Mouse (Mus musculus): Measurements from ENCODE around the gene Esrrg. TPM values are rescaled to one million over a fixed set of nuclear protein-coding genes. Genes with fewer than 3 reads are reported as not detected.
A peak's percentile ranks its signal among the peaks of the same experiment; 100 is the strongest.

The Esrrg gene
- polyA plus RNA-seq, 1 experiment from 2014 or later, result 1.0 TPM

GRCm38 (mm10) chr1:187799300-187799699 lies 190.7 kb downstream of the Esrrg start:
- WGBS, result 33% methylated on average over 7 of the region's 7 CpGs

GRCm38 (mm10) chr1:187800761-187801160 lies 192.2 kb downstream of the Esrrg start:
- no peak overlapping the region for H3K9ac ChIP-seq (ENCODE audit: low read length)
- H3K4me3 ChIP-seq (ENCODE audit: low read length), result no peak overlapping the region
- ATAC-seq (ENCODE audit: low read depth), result no peak
- H3K27ac ChIP-seq (ENCODE audit: low read length), result no peak overlapping the region
- no peak overlapping the region for H3K4me2 ChIP-seq (ENCODE audit: low read depth, low read length)
- H3K9me3 ChIP-seq (ENCODE audit: control insufficient read depth, low read length), result no peaks in the 10 kb centered on the region
- no peaks in the 10 kb centered on the region for H3K36me3 ChIP-seq (ENCODE audit: control insufficient read depth, insufficient read depth, low read length)
- 63% methylated on average over 10 of the region's 10 CpGs for WGBS
- no peaks in the 10 kb centered on the region for H3K27me3 ChIP-seq (ENCODE audit: control insufficient read depth, insufficient read depth, low read depth, low read length)
- peaks cover 10% of the 10 kb centered on the region for H3K4me1 ChIP-seq (replicated peaks; ENCODE audit: control insufficient read depth, insufficient read depth, low read length)

More at GRCm38 (mm10) chr1:187799300-187799699, 190.7 kb downstream of the Esrrg start:
- no peak overlapping the region for H3K4me3 ChIP-seq (ENCODE audit: low read length)
- no peak overlapping the region for H3K4me2 ChIP-seq (ENCODE audit: low read depth, low read length)
- no peaks in the 10 kb centered on the region for H3K36me3 ChIP-seq (ENCODE audit: control insufficient read depth, insufficient read depth, low read length)
- no peak overlapping the region for H3K27ac ChIP-seq (ENCODE audit: low read length)
- peak; percentile 89 for ATAC-seq (ENCODE audit: low read depth)
- no peak overlapping the region for H3K9ac ChIP-seq (ENCODE audit: low read length)
- H3K27me3 ChIP-seq (ENCODE audit: control insufficient read depth, insufficient read depth, low read depth, low read length), result no peaks in the 10 kb centered on the region
- H3K9me3 ChIP-seq (ENCODE audit: control insufficient read depth, low read length), result no peaks in the 10 kb centered on the region
- peaks cover 15% of the 10 kb centered on the region for H3K4me1 ChIP-seq (replicated peaks; ENCODE audit: control insufficient read depth, insufficient read depth, low read length)

GRCm38 (mm10) chr1:187803566-187803965 lies 195.0 kb downstream of the Esrrg start:
- no peak overlapping the region for H3K27ac ChIP-seq (ENCODE audit: low read length)

GRCm38 (mm10) chr1:187803997-187804396 lies 195.4 kb downstream of the Esrrg start:
- Histone ChIP-seq H3K4me3 (ENCODE audit: low read length) (no peak overlapping the region), H3K4me2 (ENCODE audit: low read depth, low read length) (no peak overlapping the region), H3K9ac (ENCODE audit: low read length) (no peak overlapping the region), H3K27me3 (ENCODE audit: control insufficient read depth, insufficient read depth, low read depth, low read length) (no peaks in the 10 kb centered on the region), H3K4me1 (replicated peaks; ENCODE audit: control insufficient read depth, insufficient read depth, low read length) (peaks cover 5% of the 10 kb centered on the region), H3K27ac (ENCODE audit: low read length) (no peak overlapping the region), H3K36me3 (ENCODE audit: control insufficient read depth, insufficient read depth, low read length) (no peaks in the 10 kb centered on the region), H3K9me3 (ENCODE audit: control insufficient read depth, low read length) (no peaks in the 10 kb centered on the region)
- ATAC-seq (ENCODE audit: low read depth), result no peak
- 10% methylated on average over 5 of the region's 5 CpGs for WGBS

More at GRCm38 (mm10) chr1:187803566-187803965, 195.0 kb downstream of the Esrrg start:
- no peak for ATAC-seq (ENCODE audit: low read depth)
- 46% methylated on average over 5 of the region's 5 CpGs for whole genome bisulfite sequencing
- H3K4me3 ChIP-seq (ENCODE audit: low read length), result no peak overlapping the region
- H3K27me3 ChIP-seq (ENCODE audit: control insufficient read depth, insufficient read depth, low read depth, low read length), result no peaks in the 10 kb centered on the region
- no peaks in the 10 kb centered on the region for H3K9me3 ChIP-seq (ENCODE audit: control insufficient read depth, low read length)
- no peaks in the 10 kb centered on the region for H3K36me3 ChIP-seq (ENCODE audit: control insufficient read depth, insufficient read depth, low read length)
- no peak overlapping the region for H3K4me2 ChIP-seq (ENCODE audit: low read depth, low read length)
- H3K4me1 ChIP-seq (replicated peaks; ENCODE audit: control insufficient read depth, insufficient read depth, low read length), result peaks cover 5% of the 10 kb centered on the region
- H3K9ac ChIP-seq (ENCODE audit: low read length), result no peak overlapping the region

GRCm38 (mm10) chr1:187805001-187805400 lies 196.4 kb downstream of the Esrrg start:
- no peaks in the 10 kb centered on the region for H3K27me3 ChIP-seq (ENCODE audit: control insufficient read depth, insufficient read depth, low read depth, low read length)
- WGBS, result 79% methylated on average over 6 of the region's 6 CpGs
- no peak for ATAC-seq (ENCODE audit: low read depth)
- H3K4me3 ChIP-seq (ENCODE audit: low read length), result no peak overlapping the region
- H3K9ac ChIP-seq (ENCODE audit: low read length), result no peak overlapping the region
- H3K4me2 ChIP-seq (ENCODE audit: low read depth, low read length), result no peak overlapping the region
- no peaks in the 10 kb centered on the region; the same call in 1 of the 2 replicates for H3K4me1 ChIP-seq (replicated peaks; ENCODE audit: control insufficient read depth, insufficient read depth, low read length)
- no peaks in the 10 kb centered on the region for H3K9me3 ChIP-seq (ENCODE audit: control insufficient read depth, low read length)
- H3K27ac ChIP-seq (ENCODE audit: low read length), result no peak overlapping the region
- no peaks in the 10 kb centered on the region for H3K36me3 ChIP-seq (ENCODE audit: control insufficient read depth, insufficient read depth, low read length)

- no peak overlapping the region for H3K4me3 ChIP-seq (ENCODE audit: low read length)
- 57% methylated on average over 12 of the region's 12 CpGs for WGBS
- H3K4me1 ChIP-seq (replicated peaks; ENCODE audit: control insufficient read depth, insufficient read depth, low read length), result no peaks in the 10 kb centered on the region; the same call in 1 of the 2 replicates
- H3K4me2 ChIP-seq (ENCODE audit: low read depth, low read length), result no peak overlapping the region
- no peaks in the 10 kb centered on the region for H3K27me3 ChIP-seq (ENCODE audit: control insufficient read depth, insufficient read depth, low read depth, low read length)
- H3K9me3 ChIP-seq (ENCODE audit: control insufficient read depth, low read length), result no peaks in the 10 kb centered on the region
- H3K27ac ChIP-seq (ENCODE audit: low read length), result no peak overlapping the region
- no peaks in the 10 kb centered on the region for H3K36me3 ChIP-seq (ENCODE audit: control insufficient read depth, insufficient read depth, low read length)
- ATAC-seq (ENCODE audit: low read depth), result no peak
- no peak overlapping the region for H3K9ac ChIP-seq (ENCODE audit: low read length)
These were observed 199.1 kb downstream of the Esrrg start for GRCm38 (mm10) chr1:187807477-187808390.

- 74% methylated on average over 5 of the region's 5 CpGs for WGBS
- H3K27ac ChIP-seq (ENCODE audit: low read length), result no peak overlapping the region
- H3K4me1 ChIP-seq (replicated peaks; ENCODE audit: control insufficient read depth, insufficient read depth, low read length), result no peaks in the 10 kb centered on the region; the same call in 1 of the 2 replicates
- no peaks in the 10 kb centered on the region for H3K9me3 ChIP-seq (ENCODE audit: control insufficient read depth, low read length)
- no peak overlapping the region for H3K4me2 ChIP-seq (ENCODE audit: low read depth, low read length)
- H3K4me3 ChIP-seq (ENCODE audit: low read length), result no peak overlapping the region
- ATAC-seq (ENCODE audit: low read depth), result no peak
- H3K9ac ChIP-seq (ENCODE audit: low read length), result no peak overlapping the region
- H3K36me3 ChIP-seq (ENCODE audit: control insufficient read depth, insufficient read depth, low read length), result no peaks in the 10 kb centered on the region
- no peaks in the 10 kb centered on the region for H3K27me3 ChIP-seq (ENCODE audit: control insufficient read depth, insufficient read depth, low read depth, low read length)
These were observed 199.9 kb downstream of the Esrrg start for GRCm38 (mm10) chr1:187808391-187808922.

- Histone ChIP-seq H3K4me2 (ENCODE audit: low read depth, low read length) (no peak overlapping the region), H3K36me3 (ENCODE audit: control insufficient read depth, insufficient read depth, low read length) (no peaks in the 10 kb centered on the region), H3K4me3 (ENCODE audit: low read length) (no peak overlapping the region), H3K4me1 (replicated peaks; ENCODE audit: control insufficient read depth, insufficient read depth, low read length) (no peaks in the 10 kb centered on the region), H3K9ac (ENCODE audit: low read length) (no peak overlapping the region), H3K9me3 (ENCODE audit: control insufficient read depth, low read length) (no peaks in the 10 kb centered on the region), H3K27me3 (ENCODE audit: control insufficient read depth, insufficient read depth, low read depth, low read length) (no peaks in the 10 kb centered on the region), H3K27ac (ENCODE audit: low read length) (no peak overlapping the region)
- no peak for ATAC-seq (ENCODE audit: low read depth)
- 76% methylated on average over 3 of the region's 3 CpGs for WGBS
These were observed 201.0 kb downstream of the Esrrg start for GRCm38 (mm10) chr1:187809546-187809945.

GRCm38 (mm10) chr1:187819406-187819805 lies 210.8 kb downstream of the Esrrg start:
- H3K9ac ChIP-seq (ENCODE audit: low read length), result no peak overlapping the region
- no peak overlapping the region for H3K27ac ChIP-seq (ENCODE audit: low read length)
- no peak overlapping the region for H3K4me3 ChIP-seq (ENCODE audit: low read length)
- ATAC-seq (ENCODE audit: low read depth), result no peak
- H3K27me3 ChIP-seq (ENCODE audit: control insufficient read depth, insufficient read depth, low read depth, low read length), result no peaks in the 10 kb centered on the region
- H3K9me3 ChIP-seq (ENCODE audit: control insufficient read depth, low read length), result no peaks in the 10 kb centered on the region
- H3K4me1 ChIP-seq (replicated peaks; ENCODE audit: control insufficient read depth, insufficient read depth, low read length), result no peaks in the 10 kb centered on the region
- 76% methylated on average over 5 of the region's 5 CpGs for WGBS
- no peaks in the 10 kb centered on the region for H3K36me3 ChIP-seq (ENCODE audit: control insufficient read depth, insufficient read depth, low read length)
- no peak overlapping the region for H3K4me2 ChIP-seq (ENCODE audit: low read depth, low read length)
